Comparison of ENCODE assay signal across 9 mouse cellular contexts in the genomic region with DNA sequence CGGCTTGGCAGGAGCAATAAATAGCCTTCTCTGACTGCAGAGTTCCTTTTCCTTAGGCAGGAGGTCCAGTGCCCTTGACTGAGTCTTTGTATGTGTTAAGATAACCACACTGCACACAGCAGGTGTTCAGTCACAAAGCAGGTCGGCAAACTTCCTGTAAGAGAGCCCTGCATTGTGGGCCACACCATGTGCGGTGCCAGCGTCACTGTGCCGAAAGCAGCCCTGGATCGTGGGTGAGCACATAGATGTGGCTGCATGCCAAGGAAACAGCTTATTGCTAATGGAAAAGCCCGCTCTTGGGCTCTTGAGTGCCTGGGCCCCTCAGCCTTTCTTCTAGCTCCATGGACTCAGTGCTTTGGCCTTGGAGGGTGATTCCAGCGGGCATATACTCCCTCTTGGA. TPM values are rescaled to one million over a fixed set of nuclear protein-coding genes. Genes with fewer than 3 reads are reported as not detected.
DNase-seq lines count a peak whose midpoint lies in the region; ATAC-seq lines count a peak whose summit lies in the region.
"Had no signal": no experiment of that assay in that cellular context is flagged by ENCODE, and none has a peak within 500 bp of the region (broad histone marks: within the 10 kb centered on the region; RNA-seq: fewer than 3 reads in every experiment).

No protein-coding gene starts in this region.

- H3K9ac ChIP-seq in midbrain, embryonic 13.5 days (replicated peaks), result 0 out of 2 replicates have a peak overlapping the region, but pooled peaks have one; percentile 7
- H3K9ac ChIP-seq in forebrain, embryonic 15.5 days (replicated peaks), result no peak overlapping the region
- H3K9ac ChIP-seq in stomach, embryonic 16.5 days (ENCODE audit: low read length), result no peak overlapping the region

- H3K27me3 ChIP-seq in midbrain, embryonic 13.5 days, result no peaks in the 10 kb centered on the region
- H3K27me3 ChIP-seq in midbrain, embryonic 10.5 days (ENCODE audit: low read depth, poor library complexity, severe bottlenecking), result peaks cover 14% of the 10 kb centered on the region
- no peaks in the 10 kb centered on the region for H3K27me3 ChIP-seq in forebrain, embryonic 15.5 days
- no peaks in the 10 kb centered on the region for H3K27me3 ChIP-seq in stomach, embryonic 16.5 days (ENCODE audit: control insufficient read depth, insufficient read depth, low read length)

- no peaks in the 10 kb centered on the region for H3K36me3 ChIP-seq in midbrain, embryonic 13.5 days
- H3K36me3 ChIP-seq in midbrain, embryonic 10.5 days, result no peaks in the 10 kb centered on the region
- H3K36me3 ChIP-seq in forebrain, embryonic 15.5 days, result no peaks in the 10 kb centered on the region
- H3K36me3 ChIP-seq in stomach, embryonic 16.5 days (ENCODE audit: control insufficient read depth, insufficient read depth, low read length), result no peaks in the 10 kb centered on the region

- whole genome bisulfite sequencing in midbrain, embryonic 13.5 days, result 70% methylated on average over 8 of the region's 8 CpGs
- WGBS in midbrain, embryonic 10.5 days, result 89% methylated on average over 8 of the region's 8 CpGs
- 21% methylated on average over 8 of the region's 8 CpGs for WGBS in forebrain, embryonic 15.5 days
- 59% methylated on average over 8 of the region's 8 CpGs for WGBS in stomach, embryonic 16.5 days

- no peaks in the 10 kb centered on the region for H3K9me3 ChIP-seq in midbrain, embryonic 13.5 days
- no peaks in the 10 kb centered on the region for H3K9me3 ChIP-seq in midbrain, embryonic 10.5 days (replicated peaks)
- no peaks in the 10 kb centered on the region for H3K9me3 ChIP-seq in forebrain, embryonic 15.5 days
- H3K9me3 ChIP-seq in stomach, embryonic 16.5 days (replicated peaks; ENCODE audit: control insufficient read depth, low read length), result no peaks in the 10 kb centered on the region

- no peak overlapping the region for H3K4me2 ChIP-seq in midbrain, embryonic 13.5 days (replicated peaks)
- no peak overlapping the region for H3K4me2 ChIP-seq in forebrain, embryonic 15.5 days (replicated peaks)
- no peak overlapping the region for H3K4me2 ChIP-seq in stomach, embryonic 16.5 days (ENCODE audit: low read depth, low read length)

- intact Hi-C loops in left cerebral cortex, postnatal 14 days (cut with DNase I), result no loop called here

- 0 out of 2 replicates have a peak overlapping the region, but pooled peaks have one; percentile 21 for H3K27ac ChIP-seq in midbrain, embryonic 13.5 days
- H3K27ac ChIP-seq in midbrain, embryonic 10.5 days (replicated peaks), result no peak overlapping the region
- H3K27ac ChIP-seq in forebrain, embryonic 15.5 days (replicated peaks), result peak overlapping the region; percentile 12
- no peak overlapping the region for H3K27ac ChIP-seq in stomach, embryonic 16.5 days (ENCODE audit: low read length)

- H3K4me3 ChIP-seq in midbrain, embryonic 13.5 days (replicated peaks), result no peak overlapping the region
- no peak overlapping the region for H3K4me3 ChIP-seq in midbrain, embryonic 10.5 days
- no peak overlapping the region for H3K4me3 ChIP-seq in forebrain, embryonic 15.5 days
- H3K4me3 ChIP-seq in stomach, embryonic 16.5 days (replicated peaks; ENCODE audit: low read length), result no peak overlapping the region
- H3K4me3 ChIP-seq: myocyte had no signal

- no peak for DNase-seq in midbrain, embryonic 10.5 days (ENCODE audit: low spot score)
- peak; percentile 81 to 89 for DNase-seq in left cerebral cortex, postnatal 14 days (ENCODE audit: low spot score in 2 of 2)
- no peak for DNase-seq in urinary bladder, adult 18-20 months (ENCODE audit: low spot score in 2 of 2)
- no peak for DNase-seq in c-Kit-positive CD71-positive TER-119-positive erythroid progenitor cells, embryonic 14.5 days (ENCODE audit: low spot score)
- no peak for DNase-seq in embryo, embryonic 9.5 days (ENCODE audit: extremely low spot score)

- ATAC-seq in midbrain, embryonic 13.5 days, result no peak
- peak; percentile 44 for ATAC-seq in forebrain, embryonic 15.5 days (replicated peaks)
- peak; percentile 87 for ATAC-seq in stomach, embryonic 16.5 days (ENCODE audit: insufficient read depth, low FRiP score)

- H3K4me1 ChIP-seq in midbrain, embryonic 13.5 days (replicated peaks), result peaks cover 53% of the 10 kb centered on the region
- peaks cover 28% of the 10 kb centered on the region for H3K4me1 ChIP-seq in midbrain, embryonic 10.5 days
- H3K4me1 ChIP-seq in forebrain, embryonic 15.5 days, result peaks cover 38% of the 10 kb centered on the region
- 0 out of 2 replicates have a peak, but pooled peaks cover 3% of the 10 kb centered on the region for H3K4me1 ChIP-seq in stomach, embryonic 16.5 days (ENCODE audit: control insufficient read depth, insufficient read depth, low read length)

RNA-seq across cellular contexts. Expression of gene Rtn4r, which starts 16.8 kb away (rescaled TPM):
- 10.4 and 13.4 TPM in 2 replicates for polyA plus RNA-seq in midbrain, embryonic 13.5 days (2015; fragmentation: Nextera tagmentation; extraction: Ambion mirVana)
- polyA plus RNA-seq in midbrain, embryonic 10.5 days (2016; fragmentation: Nextera tagmentation; extraction: Ambion mirVana), result 1.8 and 2.2 TPM in 2 replicates
- 18.1 and 21.9 TPM in 2 replicates for polyA plus RNA-seq in forebrain, embryonic 15.5 days (2015; fragmentation: Nextera tagmentation; extraction: Ambion mirVana)
- total RNA-seq in left cerebral cortex, postnatal 14 days (2021), result 100 to 1,000 TPM; 105 to 118 TPM
- 0.84 and 1.0 TPM in 2 replicates for polyA plus RNA-seq in stomach, embryonic 16.5 days (2015; fragmentation: Nextera tagmentation; extraction: Ambion mirVana)

RNA-seq across cellular contexts. Expression of gene Prodh, which starts 54.2 kb away (rescaled TPM):
- polyA plus RNA-seq in midbrain, embryonic 13.5 days (2015; fragmentation: Nextera tagmentation; extraction: Ambion mirVana), result 4.9 and 5.2 TPM in 2 replicates
- polyA plus RNA-seq in midbrain, embryonic 10.5 days (2016; fragmentation: Nextera tagmentation; extraction: Ambion mirVana), result 13.0 and 15.1 TPM in 2 replicates
- 2.9 and 3.7 TPM in 2 replicates for polyA plus RNA-seq in forebrain, embryonic 15.5 days (2015; fragmentation: Nextera tagmentation; extraction: Ambion mirVana)
- 10 to 100 TPM; 27.1 to 33.7 TPM for total RNA-seq in left cerebral cortex, postnatal 14 days (2021)
- polyA plus RNA-seq in stomach, embryonic 16.5 days (2015; fragmentation: Nextera tagmentation; extraction: Ambion mirVana), result 15.3 and 17.8 TPM in 2 replicates

Comparison
In these comparisons a context has a peak if more than half of its experiments do, and no peak if none do; other contexts are left out.
1. H3K27ac ChIP-seq: peak in midbrain, embryonic 13.5 days (single experiment) and forebrain, embryonic 15.5 days (single experiment); none in midbrain, embryonic 10.5 days (single experiment) and stomach, embryonic 16.5 days (single experiment).
2. DNase-seq: peak in left cerebral cortex, postnatal 14 days (2 of 2); none in midbrain, embryonic 10.5 days (single experiment), urinary bladder, adult 18-20 months (0 of 2), c-Kit-positive CD71-positive TER-119-positive erythroid progenitor cells, embryonic 14.5 days (single experiment) and embryo, embryonic 9.5 days (single experiment).